Mouse (Mus musculus) CH12F3 (cell line): ENCODE measurements around the gene Cstl1.

Experiments
- in situ Hi-C: fragments of 300-500 bp; cut with MboI; formaldehyde crosslinking; loops from 2 replicates; pipeline ENCODE4 v1.14.3; 2020; ENCODE audit warnings: low sequenced_read_pairs

The Cstl1 gene

DNA sequence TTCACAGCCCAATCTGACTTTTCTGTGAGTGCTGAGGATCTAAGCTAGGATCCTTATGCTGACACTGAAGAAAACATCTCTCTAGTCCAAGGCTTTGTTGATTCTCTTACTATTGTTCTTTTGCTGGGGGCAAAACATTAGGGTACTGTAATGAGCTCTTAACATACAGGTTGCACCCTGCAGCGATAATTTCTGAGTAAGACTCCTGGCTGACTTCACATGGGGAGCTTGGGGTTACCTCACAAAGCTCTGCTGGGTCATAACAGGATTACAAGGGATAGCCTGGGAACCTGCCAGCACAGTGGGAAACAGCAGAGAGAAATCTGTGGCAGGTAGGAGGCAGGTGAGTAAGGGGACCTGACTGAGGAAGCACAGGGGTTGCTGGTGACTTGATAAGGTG, at the start of gene Cstl1:
Gene Cstl1 (plus strand): TSS at position 301 of the 400 bp plus-strand sequence.
- in situ Hi-C loops = loop anchor here (25.0 kb wide), 1 partner anchor 162 kb away; no protein-coding TSS in a partner anchor

DNA sequence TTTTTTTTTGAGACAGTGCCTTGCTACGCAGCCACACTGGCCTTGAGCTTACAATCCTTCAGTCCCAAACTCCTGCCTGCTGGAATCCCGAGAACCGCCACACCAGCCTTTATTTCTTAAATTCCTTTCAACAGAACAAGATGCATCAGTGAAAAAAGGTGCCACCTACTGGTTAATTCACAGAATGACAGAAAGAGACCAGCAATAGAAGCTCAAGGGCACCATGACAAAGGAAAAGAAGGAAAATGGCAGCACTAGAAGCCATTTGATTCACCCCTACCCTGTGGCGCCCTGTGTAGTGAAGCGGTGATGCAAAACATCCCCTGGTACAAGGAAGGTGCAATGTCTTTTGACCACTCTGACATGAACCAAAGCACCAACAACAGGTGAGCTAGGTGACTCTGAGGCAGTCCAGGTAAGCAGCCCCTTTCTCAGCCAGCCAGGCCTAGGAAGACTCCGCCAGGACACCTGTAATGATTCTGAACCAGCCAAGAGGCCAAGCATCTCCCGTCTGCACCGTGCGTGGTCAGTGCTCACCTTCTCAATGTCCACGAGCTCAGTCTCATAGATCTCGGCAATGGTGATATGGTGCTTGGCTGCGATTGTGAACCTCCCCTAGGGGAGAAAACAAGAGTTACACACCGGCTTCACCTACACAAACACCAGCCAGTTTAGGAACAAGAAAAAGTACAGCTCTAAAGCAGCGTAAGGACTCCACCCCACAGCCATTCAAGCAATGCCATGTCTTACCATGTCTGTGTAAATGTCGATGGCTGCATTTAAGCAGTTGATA, 43.6 kb upstream of the Cstl1 start:
- in situ Hi-C loops = loop anchor here (25.0 kb wide), 1 partner anchor 594 kb away; no protein-coding TSS in a partner anchor

DNA sequence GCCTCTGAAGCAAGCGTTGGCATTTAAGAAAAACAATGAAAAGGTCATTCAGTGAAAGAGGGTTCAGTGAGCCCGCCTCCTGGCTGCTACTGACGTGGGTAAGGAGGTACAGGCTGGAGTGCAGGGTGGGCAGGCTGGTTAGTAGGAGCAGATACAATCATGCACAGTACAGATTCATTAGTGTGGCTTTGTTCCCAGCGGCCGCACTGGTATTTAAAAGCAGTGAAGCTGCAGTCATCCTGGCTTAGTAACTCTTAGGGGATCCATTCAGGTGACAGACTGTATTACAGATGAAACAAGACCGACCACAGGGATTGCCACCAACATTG, 43.0 kb upstream of the Cstl1 start:
- in situ Hi-C loops = loop anchor here (25.0 kb wide), 1 partner anchor 595 kb away; no protein-coding TSS in a partner anchor

DNA sequence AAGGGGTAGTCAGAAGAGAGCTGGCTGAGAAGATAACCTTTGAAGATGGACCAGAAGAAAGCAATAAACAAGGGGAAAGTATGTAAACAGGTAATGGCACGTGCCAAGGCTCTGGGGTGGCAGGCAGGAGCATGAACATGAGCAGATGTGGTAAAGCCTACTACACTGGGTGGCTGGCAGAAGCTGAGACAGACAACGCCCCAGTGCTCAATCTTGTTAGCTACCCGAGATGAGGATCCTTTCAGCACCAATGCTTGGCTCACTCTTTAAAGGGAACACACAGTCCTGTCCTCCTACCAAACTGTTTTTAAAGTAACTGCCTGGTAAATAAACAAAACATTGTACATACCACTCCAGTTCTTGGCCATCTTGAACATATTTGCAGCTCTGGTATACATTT, 37.8 kb upstream of the Cstl1 start:
- in situ Hi-C loops = loop anchor here (25.0 kb wide), 1 partner anchor 600 kb away; no protein-coding TSS in a partner anchor

DNA sequence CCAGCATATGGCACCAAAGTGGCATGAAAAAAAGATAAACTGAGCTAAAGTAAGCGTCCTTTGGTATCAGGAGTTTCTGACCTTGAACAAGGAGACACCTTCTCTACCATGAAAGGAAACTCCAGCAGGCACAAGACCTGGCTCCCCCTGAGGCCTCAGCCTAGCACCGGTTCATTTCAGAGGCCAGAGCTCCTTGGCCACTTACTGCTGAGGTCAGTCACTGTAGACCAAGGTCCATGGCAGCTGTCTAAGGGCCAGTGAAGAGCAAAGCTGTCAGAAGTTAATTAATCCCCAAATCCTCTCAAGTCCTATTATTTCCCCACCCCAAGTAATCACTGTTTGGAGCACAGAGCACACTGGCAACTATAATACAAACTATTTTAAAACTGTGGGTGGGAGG, 33.1 kb upstream of the Cstl1 start:
- in situ Hi-C loops = loop anchor here (25.0 kb wide), 1 partner anchor 605 kb away; no protein-coding TSS in a partner anchor

DNA sequence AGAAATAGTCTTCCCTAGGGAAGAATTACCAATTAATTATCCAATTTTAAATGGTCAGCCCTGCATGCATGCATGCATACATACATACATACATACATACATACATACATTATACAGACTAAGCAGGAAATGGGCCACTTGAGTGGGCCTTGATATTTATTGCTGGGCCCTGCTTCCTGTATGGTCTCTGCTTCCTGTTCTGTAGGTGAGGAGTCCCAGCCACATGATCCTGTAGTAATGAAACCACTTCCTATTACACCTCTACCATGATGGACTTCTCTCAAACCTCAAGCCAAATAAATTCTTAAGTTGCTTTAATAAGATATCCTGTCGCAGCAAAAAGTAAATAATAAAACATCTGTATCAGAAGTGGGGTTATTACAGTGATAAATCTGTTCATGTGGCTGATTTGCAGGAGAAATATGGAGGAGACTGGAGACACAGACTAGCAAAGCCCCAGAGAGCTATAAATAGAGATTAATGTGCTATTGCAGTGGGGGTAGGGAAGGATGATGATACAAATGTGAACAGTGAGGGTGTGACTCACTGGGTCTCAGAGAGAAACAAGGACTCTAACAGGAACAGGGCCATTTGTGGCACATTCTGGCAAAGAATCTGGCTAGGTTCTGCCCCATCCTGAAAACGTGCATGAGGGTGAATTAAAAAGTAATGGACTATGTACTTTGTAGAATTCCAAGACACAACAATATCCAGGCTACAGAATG, 30.7 kb upstream of the Cstl1 start:
- in situ Hi-C loops = loop anchor here (25.0 kb wide), 1 partner anchor 607 kb away; no protein-coding TSS in a partner anchor

DNA sequence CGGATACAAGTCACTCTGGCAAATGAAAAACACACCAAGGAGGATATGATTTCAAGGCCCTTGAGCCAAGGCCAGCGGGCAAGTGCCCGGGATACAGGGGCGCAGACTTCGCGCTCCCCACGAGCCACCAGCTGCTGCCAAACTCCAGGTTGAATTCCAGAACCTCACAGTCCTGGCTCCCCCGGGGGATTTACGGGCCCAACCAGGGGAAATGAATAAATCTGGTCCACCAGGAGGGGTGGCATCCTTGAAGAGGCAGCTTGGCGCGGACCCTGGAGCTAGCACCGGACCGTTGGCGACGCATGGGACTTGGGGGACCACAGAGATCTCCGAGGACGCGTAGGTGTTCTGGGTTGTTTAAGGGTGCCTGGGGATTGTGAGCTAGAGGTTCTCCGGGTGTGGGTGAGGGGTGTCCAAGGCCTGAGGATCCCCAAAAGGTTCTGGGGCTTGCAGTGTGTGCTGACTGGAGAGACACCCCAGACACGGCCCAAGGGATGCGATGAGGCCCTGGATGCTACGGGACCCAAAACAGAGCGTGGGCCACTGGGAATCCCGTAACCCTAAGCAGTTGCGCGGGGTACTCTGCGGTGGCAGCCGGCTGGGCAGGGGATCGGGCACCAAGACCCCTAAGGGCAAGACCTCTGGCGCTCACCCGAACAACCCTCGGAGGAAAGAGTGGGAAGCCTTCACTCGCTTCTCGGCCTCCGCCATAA, 18.4 kb upstream of the Cstl1 start:
- in situ Hi-C loops = no loop called here

DNA sequence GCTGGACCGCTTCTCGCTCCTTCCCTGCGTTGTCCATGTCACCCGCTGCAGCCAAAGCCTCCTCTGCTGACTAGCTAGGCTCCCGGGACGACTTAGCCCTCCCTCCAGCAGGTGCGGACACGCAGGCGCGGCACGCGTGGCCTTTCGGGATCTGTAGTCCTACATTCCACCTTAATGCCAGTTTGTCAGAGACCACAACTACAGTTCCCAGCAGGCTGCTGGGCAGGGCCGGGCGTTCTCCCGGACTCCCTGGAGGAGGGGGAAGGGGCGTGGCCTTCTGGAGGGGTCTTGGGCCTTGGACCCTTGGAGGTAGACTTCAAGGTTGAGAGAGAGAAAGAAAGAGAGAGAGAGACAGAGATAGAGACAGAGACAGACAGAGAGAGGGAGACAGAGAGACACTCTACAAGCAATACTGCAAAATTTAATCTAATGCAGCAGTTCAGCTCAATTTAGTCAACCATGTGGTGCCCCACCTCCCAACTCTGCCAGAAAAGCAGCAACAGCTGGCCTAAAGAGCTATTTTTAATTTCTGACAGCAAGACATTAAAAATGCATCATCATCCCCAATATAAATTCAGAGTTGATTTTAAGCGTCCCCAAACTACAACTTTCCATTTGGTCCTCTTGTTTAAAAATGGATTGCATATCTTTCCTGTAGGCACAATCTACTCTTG, 17.7 kb upstream of the Cstl1 start, which contains the start of gene Napb:
Gene Napb (minus strand): TSS at position 141 of the 674 bp plus-strand sequence.
- in situ Hi-C loops = no loop called here

DNA sequence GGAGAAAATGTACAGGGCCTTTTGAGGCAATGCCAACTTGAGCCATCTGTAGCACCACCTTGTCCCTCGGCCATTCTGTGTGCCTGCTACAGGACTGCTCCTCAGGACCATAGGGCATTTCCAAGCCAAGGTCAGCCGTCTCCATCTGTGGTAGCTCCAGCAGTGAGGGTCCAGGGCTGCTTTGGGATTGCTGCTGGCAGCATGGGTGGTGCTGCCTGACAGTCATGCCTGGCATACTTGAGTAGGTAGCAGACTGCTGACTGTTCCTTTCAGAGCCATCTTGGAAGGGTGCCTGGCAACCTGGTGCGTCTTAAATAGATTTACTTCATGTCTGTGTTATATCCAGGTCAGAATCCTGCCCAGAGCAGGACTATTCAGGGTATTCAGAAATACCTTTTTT, 7.2 kb upstream of the Cstl1 start:
- in situ Hi-C loops = no loop called here

DNA sequence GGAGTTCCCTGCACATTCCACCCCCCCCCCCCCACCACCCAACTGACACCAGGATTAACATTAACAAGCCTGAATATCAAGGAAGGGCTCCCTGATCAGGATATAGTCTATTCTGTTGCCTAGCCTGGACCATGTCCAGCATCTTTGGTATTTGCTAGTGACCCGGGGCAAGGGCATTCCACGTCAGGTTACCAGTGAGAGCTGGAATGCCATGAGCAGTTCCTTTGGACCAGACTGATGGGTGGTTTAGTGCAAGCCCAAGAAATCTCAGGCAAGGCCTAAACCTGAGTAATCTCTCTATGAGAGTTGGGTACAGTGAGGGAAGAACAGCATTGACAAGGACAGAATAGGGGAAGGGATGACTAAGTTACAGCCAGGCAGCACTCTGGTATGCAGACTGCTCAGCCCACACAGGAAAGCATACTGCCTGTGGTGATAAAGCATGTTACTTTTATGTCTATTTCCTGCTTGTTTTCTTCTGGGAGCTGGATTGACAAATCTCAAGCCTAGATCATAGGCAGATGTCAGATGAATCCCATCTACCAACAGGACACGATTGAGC, 6.2 kb upstream of the Cstl1 start:
- in situ Hi-C loops = no loop called here

DNA sequence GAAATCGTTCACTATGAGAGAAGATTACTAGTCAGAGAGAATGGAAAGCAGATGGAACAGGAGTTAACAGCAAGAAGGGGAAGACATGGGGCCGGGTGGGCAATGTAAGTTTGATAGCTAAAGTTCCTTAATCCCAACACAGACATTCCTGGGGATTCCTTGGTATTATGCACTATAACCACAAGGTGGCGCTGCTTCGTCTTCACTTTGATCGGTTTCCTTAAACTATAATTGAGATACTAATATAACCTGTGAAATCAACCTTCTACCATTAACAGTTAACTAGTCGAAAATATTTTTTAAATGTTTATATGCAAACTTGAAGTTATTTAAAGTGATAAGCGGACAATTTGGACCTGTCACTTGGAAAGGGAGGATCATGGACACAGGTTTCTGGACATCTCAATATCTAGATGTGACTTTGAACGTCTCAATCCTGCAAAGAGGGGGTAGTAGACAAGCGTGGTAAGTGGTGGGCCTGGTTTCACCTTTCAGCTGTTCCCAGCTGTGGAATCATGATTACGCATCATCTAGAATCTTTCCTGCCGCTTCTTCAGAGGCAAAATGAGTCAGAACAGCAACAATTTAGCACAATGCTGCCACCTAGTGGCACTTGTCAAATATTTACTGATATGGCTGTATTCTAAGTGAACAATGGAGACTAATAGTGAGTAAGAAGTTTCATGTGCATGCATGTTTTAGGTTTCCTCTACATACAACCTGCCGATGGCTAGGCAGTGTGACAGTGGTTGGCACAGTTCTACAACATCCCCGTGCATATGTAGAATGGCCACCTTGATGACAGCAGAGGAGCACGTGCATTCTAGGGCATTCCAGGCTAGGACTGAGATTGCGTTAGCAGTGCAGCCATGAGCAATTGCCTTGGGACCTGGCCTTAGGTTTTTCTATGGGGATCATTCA, 2.0 kb downstream of the Cstl1 start:
- in situ Hi-C loops = loop anchor here (25.0 kb wide), 1 partner anchor 160 kb away; no protein-coding TSS in a partner anchor

DNA sequence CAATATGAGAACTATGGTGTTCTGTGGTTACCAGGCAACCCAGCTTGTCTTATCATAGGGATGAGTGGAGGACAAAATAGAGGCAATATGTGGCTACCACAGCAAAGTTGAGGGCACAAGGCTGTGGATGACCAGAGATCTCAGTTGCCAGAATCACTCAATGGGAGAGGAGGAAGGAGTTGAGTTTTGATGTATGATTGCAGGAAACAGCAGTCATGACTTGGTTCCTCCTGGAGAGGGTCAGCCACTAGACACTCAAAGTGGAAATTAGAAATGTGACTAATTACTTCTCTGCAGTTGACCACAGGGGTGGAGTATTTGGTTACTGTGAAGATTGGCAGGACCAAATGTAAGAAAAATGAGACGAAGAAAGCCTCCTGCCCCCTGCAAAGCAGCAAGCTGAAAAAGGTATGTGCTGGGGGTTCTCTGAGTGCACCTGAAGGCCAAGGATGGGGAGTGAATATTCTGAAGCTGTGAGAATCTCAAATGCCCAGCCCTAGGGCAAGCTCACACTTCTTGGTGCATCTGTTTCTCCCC, 4.2 kb downstream of the Cstl1 start:
- in situ Hi-C loops = loop anchor here (25.0 kb wide), 1 partner anchor 158 kb away; no protein-coding TSS in a partner anchor

DNA sequence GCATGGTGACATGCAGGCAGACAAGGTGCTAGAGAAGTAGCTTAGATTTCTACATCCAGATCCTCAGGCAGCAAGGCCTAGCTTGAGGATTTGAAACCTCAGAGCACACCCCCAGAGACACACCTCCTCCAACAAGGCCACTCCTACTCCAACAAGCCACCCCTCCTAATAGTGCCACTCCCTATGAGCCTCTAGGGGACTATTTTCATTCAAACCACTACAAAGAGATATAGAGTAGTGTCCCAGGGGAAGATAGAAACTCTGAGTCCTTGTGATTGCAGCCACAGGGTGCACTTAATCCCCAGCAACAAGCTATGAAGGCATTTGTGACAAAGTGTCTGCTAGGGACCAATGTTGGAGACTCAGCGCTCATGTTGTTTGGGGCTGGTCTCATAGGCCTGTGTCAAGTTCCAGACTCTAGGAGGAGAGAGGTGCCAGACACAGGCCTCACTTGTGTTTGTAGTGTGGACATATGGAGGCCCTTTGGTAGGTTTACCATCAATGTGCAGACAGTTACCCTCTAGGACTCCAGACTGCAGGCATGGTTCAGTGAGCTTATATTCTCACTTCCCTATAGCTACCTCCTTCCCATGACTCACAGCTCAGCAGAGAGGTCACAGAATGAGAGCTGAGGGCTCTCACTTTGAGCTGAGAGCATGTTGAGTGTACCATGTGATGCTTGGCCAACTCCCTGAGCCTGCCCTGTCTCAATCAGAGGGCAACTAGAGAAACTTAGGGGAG, 13.7 kb downstream of the Cstl1 start:
- in situ Hi-C loops = loop anchor here (25.0 kb wide), 1 partner anchor 148 kb away; no protein-coding TSS in a partner anchor

DNA sequence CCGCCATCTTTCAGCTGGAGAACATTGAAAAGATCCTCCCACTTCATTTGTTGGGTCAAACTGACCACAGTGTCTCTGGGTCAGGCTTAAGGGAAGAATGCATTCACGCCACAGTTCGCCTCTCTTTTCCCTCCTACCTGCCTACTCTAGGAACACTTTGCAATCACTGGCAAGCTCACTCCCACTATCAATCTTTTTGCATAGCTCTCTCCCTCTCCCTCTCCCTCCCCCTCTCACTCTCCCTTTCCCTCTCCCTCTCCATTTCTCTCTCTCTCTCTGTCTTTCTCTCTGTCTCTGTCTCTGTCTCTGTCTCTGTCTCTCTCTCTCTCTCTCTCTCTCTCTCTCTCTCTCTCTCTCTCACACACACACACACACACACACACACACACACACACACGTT, 21.2 kb downstream of the Cstl1 start, which contains the start of gene Cst11:
Gene Cst11 (minus strand): TSS at position 101 of the 400 bp plus-strand sequence.
- in situ Hi-C loops = loop anchor here (25.0 kb wide), 1 partner anchor 141 kb away; no protein-coding TSS in a partner anchor

DNA sequence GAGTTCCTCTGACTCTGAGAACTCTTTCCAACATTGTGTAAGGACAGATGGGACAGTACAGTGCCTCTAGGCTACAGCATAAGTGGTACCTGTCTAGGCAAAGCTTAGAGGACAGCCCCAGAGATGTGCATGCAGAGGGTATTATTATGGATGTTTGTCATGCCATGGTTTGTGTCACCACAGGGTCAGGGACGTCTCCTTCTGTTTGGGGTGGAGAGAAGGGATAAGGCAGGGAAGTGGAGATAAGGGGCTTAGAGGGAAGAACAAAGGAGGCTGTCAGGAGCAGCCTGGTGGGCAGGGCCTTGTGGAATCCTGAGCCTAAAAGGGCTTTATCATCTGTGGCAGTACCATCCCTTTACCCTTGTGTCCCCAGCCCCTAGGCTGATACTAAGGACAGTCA, 31.6 kb downstream of the Cstl1 start, which contains the start of gene 8030411F24Rik:
Gene 8030411F24Rik (plus strand): TSS at position 301 of the 400 bp plus-strand sequence.
- in situ Hi-C loops = no loop called here

DNA sequence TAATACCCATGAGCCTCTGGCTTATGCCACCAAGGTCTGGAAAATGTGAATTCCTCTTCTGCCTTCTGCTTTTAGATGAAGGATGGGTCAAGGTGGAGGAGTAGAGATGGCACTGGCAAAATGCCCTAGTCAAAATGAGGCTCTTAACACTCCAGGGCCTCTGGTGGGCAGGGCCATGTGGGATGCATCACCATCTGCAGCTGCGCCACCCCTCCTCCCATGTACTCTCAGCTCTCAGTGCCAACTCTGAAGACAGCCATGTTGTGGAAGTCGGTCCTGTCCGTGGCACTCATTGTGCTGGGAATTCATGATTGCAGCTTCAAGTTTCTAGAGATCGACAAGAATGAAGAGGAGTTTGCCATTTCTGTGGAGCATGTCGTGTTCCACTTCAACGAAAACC, 39.0 kb downstream of the Cstl1 start, which contains the start of gene Cst12:
Gene Cst12 (plus strand): TSS at position 220 of the 400 bp plus-strand sequence.
- in situ Hi-C loops = no loop called here

DNA sequence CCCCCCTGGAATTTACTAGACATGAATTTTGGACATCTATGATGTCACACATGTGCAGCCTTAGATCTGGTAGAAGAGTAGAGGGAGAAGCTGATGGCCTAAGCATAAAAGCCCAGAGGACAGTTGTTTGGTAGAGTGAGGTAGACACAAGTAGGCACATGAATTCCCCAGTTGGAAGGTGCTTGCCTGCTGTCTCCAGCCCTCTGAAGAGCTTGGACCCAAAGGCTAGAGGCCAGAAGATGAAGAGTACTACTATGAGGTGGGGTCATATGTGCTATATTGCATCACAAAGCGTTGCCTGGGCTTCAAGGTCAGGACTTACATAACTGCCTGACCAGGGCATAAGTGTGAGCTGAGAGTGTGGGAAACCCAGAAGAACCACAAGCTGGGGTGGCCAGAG, 48.3 kb downstream of the Cstl1 start, which contains the start of gene Cst8:
Gene Cst8 (plus strand): TSS at position 301 of the 400 bp plus-strand sequence.
- in situ Hi-C loops = no loop called here

DNA sequence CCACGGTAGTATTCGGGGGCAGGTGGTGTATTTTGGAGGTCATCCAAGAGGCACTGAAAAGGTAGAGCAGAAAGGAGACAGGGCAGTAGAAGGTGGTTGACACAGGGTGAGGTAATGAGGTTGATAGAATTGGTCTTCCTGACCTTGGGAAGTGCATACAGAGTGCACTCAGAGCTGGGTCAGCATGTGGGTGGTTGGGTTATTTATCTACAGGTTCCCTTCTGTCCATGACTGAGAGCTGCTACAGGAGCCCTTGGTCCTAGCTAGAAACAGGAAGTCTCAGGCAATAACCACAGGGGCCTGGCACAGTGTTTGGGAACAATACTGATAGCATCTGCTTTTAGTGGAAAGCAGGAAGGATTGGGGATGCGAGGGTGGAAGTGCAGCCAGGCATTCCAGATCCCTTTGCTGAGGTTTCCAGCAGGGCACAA, 51.3 kb downstream of the Cstl1 start:
- in situ Hi-C loops = no loop called here
